Mouse (Mus musculus): ENCODE data around the gene Mllt3.

DNA sequence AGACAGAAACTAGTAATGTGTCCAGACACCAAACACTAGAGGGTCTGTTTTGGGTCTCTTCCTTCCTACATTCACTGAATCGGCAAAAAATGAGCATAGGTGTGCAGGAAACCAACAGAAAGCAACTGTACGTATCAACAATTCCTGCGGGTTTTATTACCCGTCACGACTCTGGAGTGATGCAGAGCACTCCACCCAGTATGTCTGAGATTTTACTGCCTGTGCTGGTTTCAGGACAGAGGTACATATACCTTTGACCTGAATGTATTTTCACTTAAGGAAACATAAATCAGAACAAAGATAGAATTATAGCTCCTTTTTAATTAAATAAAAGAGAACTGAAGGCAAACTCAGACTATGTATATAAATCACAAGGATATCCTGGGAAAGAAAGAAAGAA lies 172.4 kb downstream of the Mllt3 start:
- TF ChIP-seq CTCF (IDR thresholded peaks at IDR 0.05; ENCODE audit: extremely low read depth, insufficient read length, insufficient replicate concordance, low read depth, low read length) (no peak), POLR2A (IDR thresholded peaks at IDR 0.05; ENCODE audit: low read depth, low read length) (no peak)
